Mouse (Mus musculus) heart, postnatal 4 days (tissue): ENCODE data around the gene Creld1. TPM values are rescaled to one million over a fixed set of nuclear protein-coding genes. Genes with fewer than 3 reads are reported as not detected.

Experiments
- DNase-seq: peaks from one replicate; pipeline ENCODE4 v3.0.0; 2021
- total RNA-seq, 2 experiments: library from RNA; stranded (reverse); gene quantifications; 2 replicates each; pipeline ENCODE4 v1.2.3; 2021

Creld1 gene
- total RNA-seq, 2 experiments from 2014 or later: 34.6 to 41.5 TPM

DNA sequence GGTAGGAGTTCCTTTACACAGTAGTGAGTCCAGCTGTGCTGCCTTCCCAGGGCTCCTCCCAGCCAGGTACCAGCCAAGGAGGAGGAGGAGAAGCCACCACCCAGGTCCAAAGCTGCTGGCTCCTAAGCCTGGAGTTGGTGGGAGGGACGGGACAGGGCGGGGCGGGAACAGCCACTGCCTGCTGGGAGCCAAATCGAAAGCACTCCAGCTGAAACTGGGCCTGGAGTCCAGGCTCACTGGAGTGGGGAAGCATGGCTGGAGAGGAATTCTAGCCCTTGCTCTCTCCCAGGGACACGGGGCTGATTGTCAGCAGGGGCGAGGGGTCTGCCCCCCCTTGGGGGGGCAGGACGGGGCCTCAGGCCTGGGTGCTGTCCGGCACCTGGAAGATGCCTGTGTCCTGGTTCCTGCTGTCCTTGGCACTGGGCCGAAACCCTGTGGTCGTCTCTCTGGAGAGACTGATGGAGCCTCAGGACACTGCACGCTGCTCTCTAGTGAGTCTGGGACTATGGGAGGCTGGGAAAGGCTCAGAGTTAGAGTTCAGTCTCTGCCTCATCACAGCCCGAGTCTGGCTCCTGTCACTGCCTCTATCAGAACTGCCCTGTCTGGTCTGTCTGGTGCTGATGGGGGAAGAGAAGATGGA, 11.7 kb upstream of the Creld1 start, which contains the start of gene Il17rc:
Gene Il17rc, plus strand, starts transcription at position 131 of the 640 bp plus-strand sequence.
- peak; percentile 69 for DNase-seq

DNA sequence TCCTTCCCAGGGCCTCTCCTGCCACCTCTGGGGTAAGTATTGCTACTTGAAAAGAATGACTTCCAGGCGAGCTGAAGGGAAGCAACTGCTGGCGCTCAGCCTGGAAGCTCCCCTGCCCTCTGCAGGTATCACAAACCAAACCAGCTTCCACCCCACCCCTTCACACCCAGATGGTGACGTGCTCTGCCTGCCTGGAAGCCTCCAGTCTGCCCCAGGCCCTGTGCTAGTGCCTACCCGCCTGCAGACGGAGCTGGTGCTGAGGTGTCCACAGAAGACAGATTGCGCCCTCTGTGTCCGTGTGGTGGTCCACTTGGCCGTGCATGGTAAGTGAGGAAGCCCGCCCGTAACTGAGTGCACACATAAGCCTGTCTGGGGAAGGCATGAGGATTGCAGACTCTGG, 11.0 kb upstream of the Creld1 start:
- DNase-seq: no peak

DNA sequence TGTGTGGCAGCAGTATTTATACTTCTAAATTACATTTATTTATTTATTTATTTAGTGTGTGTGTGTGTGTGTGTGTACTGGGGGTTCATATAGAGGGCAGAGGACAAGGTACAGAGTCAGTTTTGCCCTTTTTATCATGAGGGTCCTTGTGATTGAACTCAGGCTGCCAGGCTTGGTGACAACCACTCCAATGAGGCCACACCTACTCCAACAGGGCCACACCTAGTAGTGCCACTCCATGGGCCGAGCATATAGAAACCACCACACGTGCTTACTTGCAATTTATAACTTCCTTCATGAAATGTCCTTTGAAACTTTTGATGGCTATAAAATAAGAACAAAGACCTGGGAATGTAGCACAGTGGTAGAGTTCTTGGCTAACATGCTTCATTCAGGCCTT, 9.9 kb upstream of the Creld1 start:
- no peak for DNase-seq

GRCm38 (mm10) chr6:113473715-113474114, 9.4 kb upstream of the Creld1 start:
- no peak for DNase-seq

GRCm38 (mm10) chr6:113477353-113477752, 5.7 kb upstream of the Creld1 start:
- no peak for DNase-seq

DNA sequence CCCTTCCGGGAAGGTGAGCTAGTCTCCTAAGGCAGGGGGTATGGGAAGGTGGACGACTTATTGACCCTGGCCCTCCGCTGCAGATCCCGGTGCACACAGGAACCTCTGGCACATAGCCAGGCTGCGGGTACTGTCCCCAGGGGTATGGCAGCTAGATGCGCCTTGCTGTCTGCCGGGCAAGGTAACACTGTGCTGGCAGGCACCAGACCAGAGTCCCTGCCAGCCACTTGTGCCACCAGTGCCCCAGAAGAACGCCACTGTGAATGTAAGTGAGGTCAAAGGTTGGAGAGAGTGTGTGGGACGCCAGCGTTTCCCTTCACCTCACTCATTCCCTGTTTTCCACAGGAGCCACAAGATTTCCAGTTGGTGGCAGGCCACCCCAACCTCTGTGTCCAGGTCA, 4.2 kb upstream of the Creld1 start:
- DNase-seq: no peak

- DNase-seq: peak; percentile 50
Observed at GRCm38 (mm10) chr6:113480555-113481373, 2.3 kb upstream of the Creld1 start.

GRCm38 (mm10) chr6:113482477-113483099, 509 bp upstream of the Creld1 start:
- peak; percentile 40 for DNase-seq

DNA sequence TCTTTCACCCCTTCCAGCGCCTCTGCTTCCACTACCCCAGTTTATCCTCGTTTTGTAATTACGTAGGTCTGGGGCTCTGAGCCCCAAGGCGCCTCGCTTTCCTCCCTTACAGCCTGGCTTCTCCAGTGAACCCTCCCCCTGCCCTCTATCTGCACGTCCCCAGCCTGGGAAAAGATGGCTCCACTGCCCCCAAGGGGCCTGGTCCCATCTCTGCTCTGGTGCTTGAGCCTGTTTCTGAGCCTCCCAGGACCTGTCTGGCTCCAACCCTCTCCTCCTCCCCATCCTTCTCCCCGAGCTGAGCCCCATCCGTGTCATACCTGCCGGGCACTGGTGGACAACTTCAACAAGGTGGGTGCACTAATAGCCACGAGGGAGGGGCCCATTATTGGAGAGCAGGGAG, 632 bp downstream of the Creld1 start:
- no peak for DNase-seq

DNA sequence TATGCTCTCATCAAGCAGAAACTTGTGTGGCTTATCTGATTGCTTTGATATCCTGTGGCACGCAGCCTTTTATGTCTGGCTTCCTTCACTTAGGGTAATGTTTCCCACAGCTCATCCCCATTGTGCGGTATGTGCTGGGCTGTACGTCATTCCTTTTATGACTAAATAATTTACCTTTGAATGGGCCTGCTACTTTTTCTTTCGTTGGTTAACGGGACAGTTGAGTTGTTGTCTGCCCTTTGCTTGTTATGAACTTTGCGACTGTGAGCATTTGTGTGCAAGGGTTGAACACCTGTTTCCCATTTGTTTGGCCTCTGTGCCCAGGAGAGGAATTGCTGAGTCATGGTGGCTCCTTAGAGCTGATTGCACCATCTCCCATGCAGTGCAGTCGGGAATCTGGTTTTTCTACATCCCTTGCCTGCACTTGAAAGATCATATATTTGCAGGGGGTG, 4.1 kb downstream of the Creld1 start:
- DNase-seq: no peak

DNA sequence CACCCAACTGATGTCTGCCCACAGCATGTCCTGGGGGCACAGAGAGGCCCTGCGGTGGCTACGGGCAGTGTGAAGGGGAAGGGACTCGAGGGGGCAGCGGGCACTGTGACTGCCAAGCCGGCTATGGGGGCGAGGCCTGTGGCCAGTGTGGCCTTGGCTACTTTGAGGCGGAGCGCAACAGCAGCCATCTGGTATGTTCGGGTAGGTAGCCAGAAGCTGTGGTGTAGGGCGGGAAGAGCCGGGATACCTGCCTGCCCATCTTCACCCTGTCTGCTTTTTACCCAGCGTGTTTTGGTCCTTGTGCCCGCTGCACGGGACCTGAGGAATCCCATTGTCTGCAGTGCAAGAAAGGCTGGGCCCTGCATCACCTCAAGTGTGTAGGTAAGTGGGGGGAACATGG, 6.3 kb downstream of the Creld1 start:
- no peak for DNase-seq

DNA sequence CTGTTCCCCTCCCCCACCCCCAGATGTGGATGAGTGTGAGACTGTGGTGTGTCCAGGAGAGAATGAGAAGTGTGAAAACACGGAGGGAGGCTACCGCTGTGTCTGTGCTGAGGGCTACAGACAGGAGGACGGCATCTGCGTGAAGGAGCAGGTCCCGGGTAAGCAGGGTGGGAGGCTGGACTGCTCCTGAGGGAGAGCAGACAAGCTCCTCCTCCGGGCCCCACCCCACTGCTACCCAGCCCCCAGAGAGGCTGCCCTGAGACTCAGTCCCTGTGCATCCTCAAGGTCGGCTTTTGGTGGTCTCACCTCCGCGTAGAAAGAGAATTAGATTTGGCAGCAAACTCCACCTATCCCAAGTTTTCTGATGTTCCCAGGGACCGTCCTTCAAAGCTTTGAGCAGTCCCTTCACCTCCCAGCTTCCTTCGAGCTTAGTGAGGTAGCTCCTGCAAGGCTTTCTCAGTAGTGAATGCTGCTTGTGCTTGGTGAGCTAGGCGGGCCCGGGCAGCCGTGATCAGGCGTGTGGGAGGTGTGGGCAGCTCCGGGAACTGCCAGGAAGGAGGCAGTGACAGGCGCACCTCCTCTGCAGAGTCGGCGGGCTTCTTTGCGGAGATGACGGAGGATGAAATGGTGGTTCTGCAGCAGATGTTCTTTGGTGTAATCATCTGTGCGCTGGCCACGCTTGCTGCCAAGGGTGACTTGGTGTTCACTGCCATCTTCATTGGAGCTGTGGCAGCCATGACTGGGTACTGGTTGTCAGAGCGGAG, 9.2 kb downstream of the Creld1 start:
- no peak for DNase-seq

GRCm38 (mm10) chr6:113494258-113494788, 11.2 kb downstream of the Creld1 start:
- peak; percentile 83 for DNase-seq

- no peak for DNase-seq
Observed at GRCm38 (mm10) chr6:113495071-113495675, 12.1 kb downstream of the Creld1 start.

- DNase-seq: no peak
Observed at GRCm38 (mm10) chr6:113499346-113499745, 16.2 kb downstream of the Creld1 start.

- DNase-seq: no peak
Observed at GRCm38 (mm10) chr6:113501388-113502084, 18.4 kb downstream of the Creld1 start, which contains the start of gene Prrt3. TSS of gene Prrt3 (minus strand) at chr6:113501931.

- no peak for DNase-seq
Observed at GRCm38 (mm10) chr6:113502801-113503200, 19.7 kb downstream of the Creld1 start.

DNA sequence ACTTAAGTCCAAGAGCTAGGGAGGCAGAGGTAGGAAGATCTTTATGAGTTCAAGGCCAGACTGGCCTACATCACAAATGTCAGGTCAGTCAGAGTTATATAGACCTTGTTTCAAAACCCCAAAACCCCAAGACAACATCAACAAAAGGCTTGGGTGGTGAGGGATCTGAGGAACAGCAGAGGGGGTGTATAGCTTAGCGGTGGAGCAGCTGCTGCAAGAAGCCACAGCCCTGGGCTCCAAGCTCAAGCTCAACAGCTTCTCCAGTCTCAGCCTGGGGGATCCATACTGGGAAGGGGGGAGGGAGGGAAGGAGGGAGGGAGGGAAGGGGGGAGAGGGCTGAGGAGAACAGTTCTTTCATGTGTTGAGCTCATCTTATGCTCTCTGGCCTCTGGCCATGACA, 22.6 kb downstream of the Creld1 start:
- no peak for DNase-seq

DNA sequence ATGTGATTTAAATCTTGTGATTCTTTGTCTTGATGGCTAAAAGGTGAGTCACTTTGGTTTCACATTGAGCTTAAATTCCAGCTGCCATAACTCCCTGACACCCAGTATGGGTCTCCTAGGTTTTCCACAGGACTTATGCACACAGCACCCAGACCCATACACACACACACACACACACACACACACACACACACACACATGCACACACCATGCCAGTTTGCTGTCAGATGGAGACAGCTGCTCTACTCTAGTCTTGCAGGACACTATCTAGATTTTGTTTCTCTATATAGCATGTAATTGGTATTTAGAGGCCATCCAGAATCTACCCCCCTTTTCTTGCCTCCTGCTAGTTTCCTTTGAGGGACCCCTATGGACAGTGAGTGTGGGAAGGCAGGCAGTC, 24.0 kb downstream of the Creld1 start:
- no peak for DNase-seq

GRCm38 (mm10) chr6:113508272-113508946, 25.3 kb downstream of the Creld1 start:
- peak; percentile 20 for DNase-seq

DNA sequence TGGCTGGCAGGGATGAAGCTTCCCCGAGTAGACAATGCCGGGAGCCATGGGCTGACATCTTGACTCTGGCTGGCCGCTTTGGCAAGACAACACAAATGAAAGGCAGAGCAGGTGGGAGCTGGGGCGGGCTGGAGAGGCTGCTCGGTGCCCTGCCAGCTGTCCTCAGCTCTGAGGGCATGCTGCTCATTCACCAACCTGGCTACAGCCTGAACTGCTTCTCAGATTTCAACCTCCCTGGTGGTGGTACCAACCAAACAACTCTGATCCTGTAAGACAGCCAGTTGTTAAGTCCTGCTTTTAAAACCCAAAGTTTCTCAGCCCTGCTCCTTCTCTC, 25.8 kb downstream of the Creld1 start:
- DNase-seq: no peak
